Mouse (Mus musculus) urinary bladder, postnatal 36 days (tissue): Measurements from ENCODE around the gene Speg.

Source experiments
- DNase-seq, 2 experiments: peaks; one replicate each; pipeline ENCODE4 v3.0.0; 2022; ENCODE audit warnings: low spot score in 2 of 2, mixed read lengths in 1 of 2

Speg gene

DNA sequence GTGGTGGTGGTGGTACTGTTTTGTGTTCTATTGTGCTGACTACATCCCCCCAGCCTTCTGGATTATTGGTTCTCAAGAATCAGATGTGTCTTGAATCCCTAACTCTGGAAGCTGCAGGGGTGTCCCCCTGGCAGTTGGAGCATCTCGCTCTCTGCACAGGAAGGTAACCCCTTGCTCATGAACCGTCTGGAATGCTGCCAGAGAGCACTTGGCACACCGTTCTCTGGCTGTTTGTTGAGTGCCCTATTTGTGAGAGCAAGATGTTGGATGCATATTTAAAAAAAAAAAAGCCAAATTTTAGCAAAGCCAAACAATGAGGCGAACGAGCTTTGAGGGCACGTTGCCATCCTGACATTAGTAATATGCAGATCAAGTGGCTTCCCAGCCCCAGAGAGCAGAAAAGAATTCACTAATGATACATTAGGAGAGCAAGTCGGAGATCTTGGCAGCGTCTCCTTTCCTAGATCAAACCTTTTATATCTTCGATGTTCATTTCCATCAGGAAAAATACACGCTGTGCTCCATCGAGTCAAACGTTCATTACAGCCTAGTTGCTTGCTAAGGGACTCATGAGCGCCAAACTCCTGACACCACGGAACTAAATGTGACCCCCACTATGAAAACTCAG is 9.5 kb upstream of the Speg start:
- no peak for DNase-seq

- DNase-seq, result no peak
Observed at GRCm38 (mm10) chr1:75369360-75369983, 5.6 kb upstream of the Speg start.

DNA sequence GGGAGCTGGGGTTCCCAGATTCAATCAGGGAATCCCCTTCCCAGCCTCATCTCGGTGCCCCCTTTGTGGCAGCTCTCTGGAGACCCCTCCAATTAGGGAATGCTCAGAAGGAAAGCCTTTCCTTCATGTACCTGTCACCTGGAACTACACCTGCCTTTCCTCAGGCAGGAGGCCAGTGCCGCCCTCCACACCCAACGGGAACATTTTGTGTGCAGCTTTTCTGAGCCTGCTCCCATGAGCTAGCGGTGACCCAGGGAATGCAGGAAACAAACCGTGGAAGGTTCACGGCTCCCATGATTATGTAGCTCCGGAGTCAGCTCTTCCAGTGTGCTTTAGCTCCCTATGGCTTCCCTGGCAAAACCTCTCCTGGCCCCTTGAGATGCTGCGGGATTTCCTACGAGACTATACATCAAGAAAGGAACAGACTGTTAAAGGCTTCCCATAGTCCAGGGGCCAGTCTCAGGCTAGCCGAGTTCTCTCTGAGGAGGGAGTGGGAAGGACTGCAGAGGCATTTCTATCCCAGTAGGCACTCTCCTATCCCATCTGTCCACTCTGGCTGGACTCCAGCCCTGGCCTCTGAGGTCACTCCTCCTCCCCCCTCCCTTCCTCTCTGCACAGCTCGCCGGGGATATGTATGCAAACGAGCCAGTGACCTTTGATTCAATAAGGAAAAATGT is 5.0 kb upstream of the Speg start:
- DNase-seq, result peak in 1 of 2 experiments; percentile 50

- peak in 1 of 2 experiments; percentile 62 for DNase-seq
Observed at GRCm38 (mm10) chr1:75371317-75372095, 3.6 kb upstream of the Speg start.

DNA sequence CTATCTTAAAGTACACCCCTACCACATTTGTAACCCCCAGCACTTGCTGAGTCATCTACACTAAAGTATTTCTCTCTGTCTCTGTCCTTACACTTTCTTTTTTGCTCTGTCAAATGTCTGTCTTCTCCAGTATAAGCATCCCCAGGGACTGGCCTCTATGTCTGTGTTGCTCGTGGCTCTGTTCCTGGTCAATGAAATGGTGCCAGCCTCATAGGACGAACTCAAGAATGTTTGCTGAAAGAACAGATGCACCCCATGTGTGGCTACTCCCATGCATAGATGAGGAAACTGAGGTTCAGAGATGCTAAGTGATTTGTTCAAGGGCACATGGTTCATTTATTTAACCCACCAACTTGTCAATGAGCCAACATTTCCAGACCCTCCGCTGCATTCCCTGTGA is 2.6 kb upstream of the Speg start:
- no peak for DNase-seq

- no peak for DNase-seq
Observed at GRCm38 (mm10) chr1:75373276-75373675, 1.8 kb upstream of the Speg start.

- DNase-seq, result no peak
Observed at GRCm38 (mm10) chr1:75379196-75379595, 4.1 kb downstream of the Speg start.

GRCm38 (mm10) chr1:75379931-75380330 is 4.8 kb downstream of the Speg start:
- no peak for DNase-seq

GRCm38 (mm10) chr1:75380951-75381350 is 5.9 kb downstream of the Speg start:
- DNase-seq, result no peak

DNA sequence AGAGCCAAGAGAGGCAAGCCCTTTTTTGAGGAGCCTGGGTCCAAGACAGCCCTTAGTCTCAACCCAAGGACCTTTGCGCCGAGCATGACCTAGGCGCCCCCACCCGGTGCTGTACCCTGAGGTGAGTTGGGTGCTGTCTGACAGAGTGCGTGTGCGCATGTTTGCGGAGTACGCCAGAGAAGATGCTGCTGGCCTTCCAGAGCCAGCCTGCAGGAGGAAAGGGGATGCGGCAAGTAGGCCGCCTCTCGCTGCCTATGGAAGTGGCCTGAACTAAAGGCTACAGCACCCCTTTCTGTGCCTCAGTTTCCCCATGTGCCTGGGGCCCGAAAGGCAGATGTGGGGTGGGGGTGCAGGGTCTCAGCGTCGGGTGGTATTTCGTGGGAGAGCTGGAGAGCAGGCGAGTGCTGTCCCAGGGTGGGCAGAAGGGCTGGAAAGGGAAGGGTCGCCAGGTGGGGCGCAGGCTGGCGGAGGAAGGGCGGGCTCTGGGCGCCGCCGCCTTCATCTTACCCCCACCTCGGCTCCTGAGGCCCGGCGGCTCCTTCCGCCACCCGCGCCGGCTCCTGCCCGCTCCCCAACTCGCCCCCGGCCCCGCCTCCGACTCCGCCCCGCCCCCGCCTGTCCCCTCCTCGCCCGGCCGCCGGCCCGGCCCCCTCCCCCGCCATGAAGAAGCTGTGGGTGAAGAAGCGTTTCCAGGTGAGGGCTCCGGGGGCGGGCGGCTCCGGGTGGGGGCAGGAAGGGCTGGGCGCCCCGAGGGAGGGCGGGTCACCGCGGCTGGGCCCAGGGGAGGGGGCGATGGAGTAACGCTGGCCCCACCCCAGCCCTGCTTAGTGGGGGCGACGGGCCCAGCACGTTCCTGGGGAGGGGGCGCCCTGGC is 6.6 kb downstream of the Speg start:
- DNase-seq, result no peak

GRCm38 (mm10) chr1:75382356-75383071 is 7.4 kb downstream of the Speg start:
- no peak for DNase-seq

- no peak for DNase-seq
Observed at GRCm38 (mm10) chr1:75384470-75385141, 9.5 kb downstream of the Speg start.

DNA sequence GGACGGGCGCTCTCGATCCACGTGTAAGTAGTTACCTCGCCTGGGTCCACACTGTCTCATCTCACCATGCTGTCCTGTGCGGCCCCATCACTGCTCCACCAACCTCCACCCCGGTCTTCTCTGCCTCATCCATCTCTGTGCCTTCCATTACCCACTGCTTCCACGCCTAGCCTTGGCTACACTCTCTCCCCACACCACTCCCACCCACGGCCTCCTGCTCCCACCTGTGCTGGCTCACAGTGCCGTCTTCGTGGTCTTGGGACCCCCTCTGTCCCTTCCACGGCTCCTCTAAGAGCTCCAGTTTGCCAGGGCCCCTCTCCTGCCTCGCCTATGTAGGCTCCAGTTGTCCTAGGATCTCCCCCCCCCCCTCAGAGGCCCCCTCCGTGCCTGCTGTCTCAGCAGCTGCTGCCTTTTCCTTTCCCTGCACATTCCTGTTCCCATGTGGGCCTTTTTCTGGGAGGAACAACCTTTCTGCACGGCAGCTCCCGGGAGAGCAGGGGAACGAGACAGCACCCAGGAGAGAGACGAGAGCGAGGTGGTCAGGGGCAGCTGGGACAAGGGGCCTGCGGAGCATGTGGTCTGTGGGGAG is 10.1 kb downstream of the Speg start:
- no peak for DNase-seq

- no peak for DNase-seq
Observed at GRCm38 (mm10) chr1:75386149-75386548, 11.1 kb downstream of the Speg start.

DNA sequence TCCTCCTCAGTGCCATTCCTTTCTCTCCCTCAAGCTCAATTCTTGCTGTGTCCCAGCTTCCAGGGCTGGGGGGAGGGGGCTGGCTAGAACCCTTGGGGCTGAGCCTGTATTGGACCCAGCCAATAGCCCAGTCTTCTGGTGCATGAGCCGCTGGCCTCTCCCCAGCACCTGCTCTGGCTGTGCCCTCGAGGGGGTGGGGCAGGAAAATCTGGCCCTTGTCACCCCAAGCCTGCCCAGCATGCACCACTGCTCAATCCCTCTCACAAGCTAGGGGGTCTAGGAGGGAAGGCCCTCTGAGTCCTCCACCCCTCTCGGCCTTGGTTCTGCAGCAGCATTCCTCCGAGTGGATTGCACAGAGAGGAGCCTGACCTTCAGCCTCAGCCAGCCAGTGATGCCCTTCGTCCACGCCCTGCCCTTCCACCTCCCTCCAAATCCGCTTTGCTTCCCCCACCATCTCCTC is 12.4 kb downstream of the Speg start:
- no peak for DNase-seq

DNA sequence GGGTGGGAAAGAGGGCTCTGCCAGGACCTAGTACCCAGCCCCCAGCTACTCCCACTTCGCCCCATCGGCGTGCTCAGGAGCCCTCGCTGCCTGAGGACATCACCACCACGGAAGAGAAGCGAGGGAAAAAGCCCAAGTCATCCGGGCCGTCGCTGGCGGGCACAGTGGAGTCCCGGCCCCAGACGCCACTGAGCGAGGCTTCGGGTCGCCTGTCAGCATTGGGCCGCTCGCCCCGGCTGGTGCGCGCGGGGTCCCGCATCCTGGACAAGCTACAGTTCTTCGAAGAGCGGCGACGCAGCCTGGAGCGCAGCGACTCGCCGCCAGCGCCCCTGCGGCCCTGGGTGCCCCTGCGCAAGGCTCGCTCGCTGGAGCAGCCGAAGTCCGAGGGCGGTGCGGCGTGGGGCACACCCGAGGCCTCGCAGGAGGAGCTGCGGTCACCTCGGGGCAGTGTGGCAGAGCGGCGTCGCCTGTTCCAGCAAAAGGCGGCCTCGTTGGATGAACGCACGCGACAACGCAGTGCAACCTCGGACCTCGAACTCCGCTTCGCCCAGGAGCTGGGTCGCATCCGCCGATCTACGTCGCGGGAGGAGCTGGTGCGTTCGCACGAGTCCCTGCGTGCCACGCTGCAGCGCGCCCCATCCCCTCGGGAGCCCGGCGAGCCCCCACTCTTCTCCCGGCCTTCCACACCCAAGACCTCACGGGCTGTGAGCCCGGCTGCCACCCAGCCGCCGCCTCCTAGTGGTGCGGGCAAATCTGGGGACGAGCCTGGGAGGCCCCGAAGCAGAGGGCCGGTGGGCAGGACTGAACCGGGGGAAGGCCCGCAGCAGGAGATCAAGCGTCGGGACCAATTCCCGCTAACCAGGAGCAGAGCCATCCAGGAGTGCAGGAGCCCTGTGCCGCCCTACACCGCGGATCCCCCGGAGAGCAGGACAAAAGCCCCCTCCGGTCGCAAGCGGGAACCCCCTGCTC is 13.1 kb downstream of the Speg start:
- DNase-seq, result no peak

DNA sequence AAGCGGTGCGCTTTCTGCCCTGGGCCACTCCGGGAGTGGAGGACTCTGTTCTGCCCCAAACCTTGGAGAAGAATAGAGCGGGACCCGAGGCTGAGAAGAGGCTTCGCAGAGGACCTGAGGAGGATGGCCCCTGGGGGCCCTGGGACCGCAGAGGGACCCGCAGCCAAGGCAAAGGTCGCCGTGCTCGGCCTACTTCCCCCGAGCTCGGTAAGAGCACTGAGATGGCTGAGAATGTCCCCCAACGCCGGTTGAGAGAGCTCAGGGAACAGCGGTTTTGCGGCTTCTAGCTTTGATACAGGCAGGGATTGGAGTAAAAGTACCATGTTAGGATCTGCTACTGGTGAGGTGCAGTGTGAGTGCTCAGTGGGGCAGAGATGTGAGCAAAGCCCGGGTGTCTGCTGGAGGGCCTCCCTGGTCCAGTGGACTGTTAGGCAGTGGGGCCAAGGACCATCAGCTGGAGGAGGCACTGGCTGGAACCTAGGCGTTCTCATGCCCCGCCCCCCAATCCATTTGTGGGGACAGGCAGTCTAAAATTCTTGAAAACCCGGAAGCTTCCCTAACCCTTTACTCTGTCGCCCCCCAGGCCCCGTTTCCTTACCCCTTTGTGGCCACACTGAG is 13.9 kb downstream of the Speg start:
- DNase-seq, result no peak

DNA sequence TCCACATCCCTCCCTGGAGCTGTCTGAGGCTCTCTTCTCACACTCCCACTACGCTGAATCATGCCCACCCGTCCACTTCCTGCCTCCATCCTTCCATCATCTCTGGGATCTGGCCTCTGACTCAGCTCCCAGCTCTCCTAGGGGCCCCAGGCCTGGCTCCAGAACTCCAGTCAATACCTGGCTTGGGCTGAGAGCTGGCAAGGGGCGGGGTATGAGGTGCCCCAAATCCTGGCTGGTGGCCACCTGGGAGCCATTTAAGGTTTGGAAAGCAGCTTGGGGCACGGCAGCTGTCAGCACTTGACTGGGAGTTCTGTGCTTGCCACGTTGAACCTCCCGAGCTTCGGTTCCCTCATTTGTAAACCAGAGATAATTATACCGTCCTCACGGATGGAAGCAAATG is 18.0 kb downstream of the Speg start:
- DNase-seq, result peak in 1 of 2 experiments; percentile 38
